In genomic region chr1:153736096-153736495, GRCm38 (mm10) we compare ENCODE assay signal across 14 mouse cellular contexts. TPM values are rescaled to one million over a fixed set of nuclear protein-coding genes. Genes with fewer than 3 reads are reported as not detected.
"Had no signal": no experiment of that assay in that cellular context is flagged by ENCODE, and none has a peak within 500 bp of the region (broad histone marks: within the 10 kb centered on the region; RNA-seq: fewer than 3 reads in every experiment).

No protein-coding gene starts in this region.

- DNase-seq: kidney, adult 2 months; kidney, postnatal 36 days; layer of hippocampus, adult 9-11 months; layer of hippocampus, postnatal 36 days; liver; liver, embryonic 13.5 days; liver, postnatal 0 days; lung, postnatal 14 days had no signal

- H3K9me3 ChIP-seq: limb, embryonic 12.5 days; liver, embryonic 13.5 days; megakaryocyte, embryonic 14.5 days; neural tube, embryonic 12.5 days had no signal

- H3K36me3 ChIP-seq: limb, embryonic 12.5 days; liver, embryonic 13.5 days; neural tube, embryonic 12.5 days had no signal

- H3K9ac ChIP-seq: limb, embryonic 12.5 days; liver, embryonic 13.5 days; liver, postnatal 0 days; neural tube, embryonic 12.5 days had no signal

- H3K27ac ChIP-seq: limb, embryonic 12.5 days; liver, embryonic 13.5 days; macrophage; neural tube, embryonic 12.5 days; stomach, postnatal 0 days had no signal

- ATAC-seq: liver, postnatal 0 days had no signal

- H3K4me2 ChIP-seq: limb, embryonic 12.5 days; liver, embryonic 13.5 days; neural tube, embryonic 12.5 days had no signal

- H3K4me3 ChIP-seq: limb, embryonic 12.5 days; liver, embryonic 13.5 days; megakaryocyte, embryonic 14.5 days; neural tube, embryonic 12.5 days had no signal

- H3K4me1 ChIP-seq: liver, embryonic 13.5 days had no signal

RNA-seq across cellular contexts. Expression of gene Rgs16, which starts 4.1 kb away (rescaled TPM):
- total RNA-seq: neutrophil, adult 5-6 weeks had no signal
